Mouse (Mus musculus) limb, embryonic 15.5 days (tissue): ENCODE data around the gene Ethe1. TPM values are rescaled to one million over a fixed set of nuclear protein-coding genes. Genes with fewer than 3 reads are reported as not detected.

Source experiments
- ATAC-seq: fragments of 200-750 bp; cut with Nextera tagmentation; 2 replicates; pipeline ENCODE4 v1.8.0; 2017; ENCODE audit warnings: low read depth, moderate TSS enrichment; ENCODE audit not compliant: insufficient number of reproducible peaks, low FRiP score, low TSS enrichment
- H3K27ac ChIP-seq: fragments of 300-500 bp; sonication (generic); 2 replicates; pipeline ENCODE4 v1.5.1; 2015; ENCODE audit warnings: moderate library complexity, mild to moderate bottlenecking, inconsistent platforms
- H3K27me3 ChIP-seq: fragments of 300-500 bp; sonication (generic); 2 replicates; pipeline ENCODE4 v1.6.1; 2015; ENCODE audit warnings: inconsistent platforms
- H3K36me3 ChIP-seq: fragments of 300-500 bp; sonication (generic); 2 replicates; pipeline ENCODE4 v1.6.1; 2015; ENCODE audit warnings: inconsistent platforms
- H3K4me1 ChIP-seq: fragments of 300-500 bp; sonication (generic); 2 replicates; pipeline ENCODE4 v1.6.1; 2015; ENCODE audit warnings: inconsistent platforms
- H3K4me2 ChIP-seq: fragments of 300-500 bp; sonication (generic); 2 replicates; pipeline ENCODE4 v1.6.1; 2015; ENCODE audit warnings: mild to moderate bottlenecking, inconsistent platforms
- H3K4me3 ChIP-seq: fragments of 300-500 bp; sonication (generic); 2 replicates; pipeline ENCODE4 v1.5.1; 2015; ENCODE audit warnings: mild to moderate bottlenecking, inconsistent platforms
- H3K9ac ChIP-seq: fragments of 300-500 bp; sonication (generic); 2 replicates; pipeline ENCODE4 v1.6.1; 2015; ENCODE audit warnings: inconsistent platforms
- H3K9me3 ChIP-seq: fragments of 300-500 bp; sonication (generic); 2 replicates; pipeline ENCODE4 v1.6.1; 2016; ENCODE audit warnings: inconsistent platforms
- WGBS: fragments of 180-500 bp; shearing (Covaris S2); methylation state at CpG from one replicate; pipeline ENCODE4 v1.1.7; 2015; 5-methylcytosine and 5-hydroxymethylcytosine counted together
- polyA plus RNA-seq: library from polyadenylated mRNA; unstranded; fragments of >200 nt; fragmentation: Nextera tagmentation; extraction: Ambion mirVana; gene quantifications from 2 replicates; pipeline ENCODE4 v1.2.1, GENCODE M21; 2015

The Ethe1 gene
- polyA plus RNA-seq: 28.0 and 28.7 TPM in 2 replicates

GRCm38 (mm10) chr7:24587330-24588105, at the start of gene Ethe1, which contains the start of gene Zfp575:
Gene Ethe1, plus strand, starts transcription at chr7:24587543.
Gene Zfp575, minus strand, starts transcription at chr7:24587641.
- peak within 1 kb of the TSS; percentile 59 for H3K4me3 ChIP-seq
- peak within 1 kb of the TSS; percentile 61; the same call in 1 of the 2 replicates for H3K27ac ChIP-seq
- H3K36me3 ChIP-seq: no peaks in the 10 kb centered on the region
- peak within 1 kb of the TSS; percentile 57; the same call in 1 of the 2 replicates for H3K9ac ChIP-seq
- H3K4me1 ChIP-seq: peaks cover 17% of the 10 kb centered on the region; the same call in 1 of the 2 replicates
- H3K4me2 ChIP-seq: peak within 1 kb of the TSS; percentile 86
- 6% methylated on average over 30 of the region's 30 CpGs for WGBS
- peaks cover 26% of the 10 kb centered on the region for H3K27me3 ChIP-seq
- ATAC-seq: peak; percentile 73
- no peaks in the 10 kb centered on the region; the same call in 1 of the 2 replicates for H3K9me3 ChIP-seq

GRCm38 (mm10) chr7:24537591-24537990, 49.8 kb upstream of the Ethe1 start:
- Histone ChIP-seq H3K4me3 (no peak overlapping the region), H3K27me3 (peaks cover 8% of the 10 kb centered on the region; the same call in 1 of the 2 replicates), H3K4me2 (no peak overlapping the region), H3K36me3 (peaks cover 31% of the 10 kb centered on the region), H3K9ac (no peak overlapping the region), H3K9me3 (no peaks in the 10 kb centered on the region), H3K4me1 (peaks cover 15% of the 10 kb centered on the region), H3K27ac (no peak overlapping the region)
- ATAC-seq: no peak
- WGBS: 72% methylated on average over 5 of the region's 5 CpGs

- Histone ChIP-seq H3K4me1 (peaks cover 14% of the 10 kb centered on the region), H3K9ac (no peak overlapping the region), H3K27ac (no peak overlapping the region), H3K4me3 (no peak overlapping the region), H3K9me3 (no peaks in the 10 kb centered on the region), H3K27me3 (peaks cover 7% of the 10 kb centered on the region; the same call in 1 of the 2 replicates), H3K36me3 (peaks cover 30% of the 10 kb centered on the region), H3K4me2 (no peak overlapping the region)
- no peak for ATAC-seq
- WGBS: 41% methylated on average over 5 of the region's 5 CpGs
Measured at GRCm38 (mm10) chr7:24538154-24538553, 49.2 kb upstream of the Ethe1 start.

GRCm38 (mm10) chr7:24538701-24539100, 48.6 kb upstream of the Ethe1 start:
- WGBS: 77% methylated on average over 5 of the region's 5 CpGs
- Histone ChIP-seq H3K36me3 (peaks cover 24% of the 10 kb centered on the region), H3K27ac (no peak overlapping the region), H3K4me1 (peaks cover 8% of the 10 kb centered on the region), H3K27me3 (peaks cover 2% of the 10 kb centered on the region; the same call in 1 of the 2 replicates), H3K9ac (no peak overlapping the region), H3K4me2 (no peak overlapping the region), H3K9me3 (no peaks in the 10 kb centered on the region), H3K4me3 (no peak overlapping the region)
- ATAC-seq: no peak

- Histone ChIP-seq H3K4me3 (no peak overlapping the region), H3K27ac (no peak overlapping the region), H3K27me3 (no peaks in the 10 kb centered on the region), H3K4me1 (no peaks in the 10 kb centered on the region), H3K4me2 (no peak overlapping the region), H3K9me3 (no peaks in the 10 kb centered on the region), H3K9ac (no peak overlapping the region), H3K36me3 (peaks cover 14% of the 10 kb centered on the region)
- WGBS: 86% methylated on average over 4 of the region's 4 CpGs
- ATAC-seq: no peak
Measured at GRCm38 (mm10) chr7:24539686-24540085, 47.7 kb upstream of the Ethe1 start.

GRCm38 (mm10) chr7:24544506-24544905, 42.8 kb upstream of the Ethe1 start:
- H3K27me3 ChIP-seq: no peaks in the 10 kb centered on the region
- no peak overlapping the region for H3K9ac ChIP-seq
- H3K9me3 ChIP-seq: no peaks in the 10 kb centered on the region
- peaks cover 21% of the 10 kb centered on the region for H3K4me1 ChIP-seq
- WGBS: 85% methylated on average over 2 of the region's 2 CpGs
- H3K4me3 ChIP-seq: no peak overlapping the region
- no peak overlapping the region for H3K27ac ChIP-seq
- no peak for ATAC-seq
- H3K36me3 ChIP-seq: peaks cover 14% of the 10 kb centered on the region
- no peak overlapping the region for H3K4me2 ChIP-seq

GRCm38 (mm10) chr7:24546068-24546614, 41.2 kb upstream of the Ethe1 start, which contains the start of the genes Pinlyp and Xrcc1:
Gene Pinlyp, minus strand, starts transcription at chr7:24546118.
Gene Xrcc1, plus strand, starts transcription at chr7:24546289.
- H3K9ac ChIP-seq: peak within 1 kb of the TSS; percentile 74
- peaks cover 26% of the 10 kb centered on the region for H3K36me3 ChIP-seq
- H3K4me1 ChIP-seq: peaks cover 21% of the 10 kb centered on the region
- H3K27ac ChIP-seq: peak within 1 kb of the TSS; percentile 87
- H3K4me3 ChIP-seq: peak within 1 kb of the TSS; percentile 78
- 31% methylated on average over 13 of the region's 13 CpGs for WGBS
- H3K27me3 ChIP-seq: no peaks in the 10 kb centered on the region
- H3K9me3 ChIP-seq: no peaks in the 10 kb centered on the region
- H3K4me2 ChIP-seq: peak within 1 kb of the TSS; percentile 66
- no peak for ATAC-seq

GRCm38 (mm10) chr7:24546634-24547389, 40.5 kb upstream of the Ethe1 start:
- H3K4me3 ChIP-seq: peak overlapping the region; percentile 78
- H3K27ac ChIP-seq: peak overlapping the region; percentile 87
- H3K9me3 ChIP-seq: no peaks in the 10 kb centered on the region
- peaks cover 33% of the 10 kb centered on the region for H3K36me3 ChIP-seq
- peak overlapping the region; percentile 66 for H3K4me2 ChIP-seq
- WGBS: under 1% methylated on average over 57 of the region's 57 CpGs
- H3K9ac ChIP-seq: peak overlapping the region; percentile 74
- peak; percentile 98 for ATAC-seq
- H3K4me1 ChIP-seq: peaks cover 21% of the 10 kb centered on the region
- H3K27me3 ChIP-seq: no peaks in the 10 kb centered on the region

GRCm38 (mm10) chr7:24547534-24548036, 39.8 kb upstream of the Ethe1 start:
- H3K4me1 ChIP-seq: peaks cover 21% of the 10 kb centered on the region
- H3K9ac ChIP-seq: peak overlapping the region; percentile 74
- H3K27ac ChIP-seq: peak overlapping the region; percentile 87
- H3K36me3 ChIP-seq: peaks cover 39% of the 10 kb centered on the region
- no peaks in the 10 kb centered on the region for H3K9me3 ChIP-seq
- peak overlapping the region; percentile 66 for H3K4me2 ChIP-seq
- no peak for ATAC-seq
- H3K27me3 ChIP-seq: no peaks in the 10 kb centered on the region
- peak overlapping the region; percentile 78 for H3K4me3 ChIP-seq
- 23% methylated on average over 13 of the region's 13 CpGs for WGBS

- H3K4me2 ChIP-seq: no peak overlapping the region
- H3K9me3 ChIP-seq: no peaks in the 10 kb centered on the region
- H3K36me3 ChIP-seq: peaks cover 70% of the 10 kb centered on the region
- no peak overlapping the region for H3K9ac ChIP-seq
- ATAC-seq: no peak
- 90% methylated on average over 12 of the region's 12 CpGs for WGBS
- no peaks in the 10 kb centered on the region for H3K27me3 ChIP-seq
- no peak overlapping the region for H3K4me3 ChIP-seq
- H3K27ac ChIP-seq: no peak overlapping the region
- H3K4me1 ChIP-seq: peaks cover 10% of the 10 kb centered on the region
Measured at GRCm38 (mm10) chr7:24551985-24552759, 35.2 kb upstream of the Ethe1 start.

- WGBS: 91% methylated on average over 10 of the region's 10 CpGs
- H3K9ac ChIP-seq: no peak overlapping the region
- peaks cover 70% of the 10 kb centered on the region for H3K36me3 ChIP-seq
- no peak overlapping the region for H3K4me3 ChIP-seq
- ATAC-seq: no peak
- no peaks in the 10 kb centered on the region for H3K27me3 ChIP-seq
- no peaks in the 10 kb centered on the region for H3K9me3 ChIP-seq
- no peaks in the 10 kb centered on the region for H3K4me1 ChIP-seq
- no peak overlapping the region for H3K4me2 ChIP-seq
- H3K27ac ChIP-seq: no peak overlapping the region
Measured at GRCm38 (mm10) chr7:24555786-24556185, 31.6 kb upstream of the Ethe1 start.
